In genomic region chr3:145574468-145574867, GRCm38 (mm10) we compare ENCODE assay signal across 32 mouse cellular contexts.
"Had no signal": no experiment of that assay in that cellular context is flagged by ENCODE, and none has a peak within 500 bp of the region (broad histone marks: within the 10 kb centered on the region; RNA-seq: fewer than 3 reads in every experiment).

No protein-coding gene starts in this region.

- H3K4me2 ChIP-seq: limb, embryonic 12.5 days; limb, embryonic 13.5 days; limb, embryonic 15.5 days; liver, embryonic 11.5 days; liver, embryonic 13.5 days; liver, embryonic 15.5 days; lung, embryonic 14.5 days; lung, embryonic 15.5 days; midbrain, embryonic 11.5 days; midbrain, embryonic 12.5 days; midbrain, embryonic 13.5 days; midbrain, embryonic 15.5 days; neural tube, embryonic 12.5 days; neural tube, embryonic 13.5 days had no signal

- H3K9me3 ChIP-seq: limb, embryonic 10.5 days; limb, embryonic 12.5 days; limb, embryonic 13.5 days; limb, embryonic 15.5 days; liver, embryonic 13.5 days; liver, embryonic 15.5 days; lung, embryonic 15.5 days; midbrain, embryonic 10.5 days; midbrain, embryonic 12.5 days; midbrain, embryonic 13.5 days; midbrain, embryonic 15.5 days; neural tube, embryonic 12.5 days; neural tube, embryonic 13.5 days had no signal

- H3K9ac ChIP-seq: limb, embryonic 12.5 days; limb, embryonic 13.5 days; limb, embryonic 15.5 days; liver, embryonic 13.5 days; liver, embryonic 14.5 days; liver, embryonic 15.5 days; liver, postnatal 0 days; lung, embryonic 14.5 days; lung, embryonic 15.5 days; midbrain, embryonic 12.5 days; midbrain, embryonic 13.5 days; midbrain, embryonic 15.5 days; neural tube, embryonic 12.5 days; neural tube, embryonic 13.5 days had no signal

- H3K27ac ChIP-seq: limb, embryonic 10.5 days; limb, embryonic 12.5 days; limb, embryonic 13.5 days; limb, embryonic 15.5 days; liver, embryonic 13.5 days; liver, embryonic 14.5 days; liver, embryonic 15.5 days; lung, embryonic 15.5 days; macrophage; midbrain, embryonic 10.5 days; midbrain, embryonic 12.5 days; midbrain, embryonic 13.5 days; midbrain, embryonic 15.5 days; neural tube, embryonic 12.5 days; neural tube, embryonic 13.5 days had no signal

- DNase-seq: left cerebral cortex, postnatal 4 days; liver; liver, embryonic 13.5 days; liver, postnatal 0 days; lung, adult 18-20 months; lung, adult 2 months; lung, embryonic 14.5 days; lung, postnatal 10 days; lung, postnatal 14 days; lung, postnatal 36 days; lung, postnatal 4 days; midbrain, embryonic 14.5 days had no signal

- H3K4me3 ChIP-seq: limb, embryonic 10.5 days; limb, embryonic 12.5 days; limb, embryonic 13.5 days; limb, embryonic 15.5 days; liver, embryonic 13.5 days; liver, embryonic 15.5 days; lung, embryonic 15.5 days; megakaryocyte, embryonic 14.5 days; midbrain, embryonic 10.5 days; midbrain, embryonic 12.5 days; midbrain, embryonic 13.5 days; midbrain, embryonic 15.5 days; myocyte; neural tube, embryonic 12.5 days; neural tube, embryonic 13.5 days had no signal

- H3K27me3 ChIP-seq: limb, embryonic 12.5 days; limb, embryonic 13.5 days; limb, embryonic 15.5 days; liver, embryonic 13.5 days; liver, embryonic 15.5 days; lung, embryonic 15.5 days; megakaryocyte, embryonic 14.5 days; midbrain, embryonic 12.5 days; midbrain, embryonic 13.5 days; midbrain, embryonic 15.5 days; neural tube, embryonic 12.5 days; neural tube, embryonic 13.5 days had no signal

- ATAC-seq: liver, postnatal 0 days; lung, postnatal 0 days; midbrain, embryonic 13.5 days; midbrain, embryonic 15.5 days; midbrain, embryonic 16.5 days had no signal
